Mouse (Mus musculus): ENCODE results near the gene Rps18.

DNA sequence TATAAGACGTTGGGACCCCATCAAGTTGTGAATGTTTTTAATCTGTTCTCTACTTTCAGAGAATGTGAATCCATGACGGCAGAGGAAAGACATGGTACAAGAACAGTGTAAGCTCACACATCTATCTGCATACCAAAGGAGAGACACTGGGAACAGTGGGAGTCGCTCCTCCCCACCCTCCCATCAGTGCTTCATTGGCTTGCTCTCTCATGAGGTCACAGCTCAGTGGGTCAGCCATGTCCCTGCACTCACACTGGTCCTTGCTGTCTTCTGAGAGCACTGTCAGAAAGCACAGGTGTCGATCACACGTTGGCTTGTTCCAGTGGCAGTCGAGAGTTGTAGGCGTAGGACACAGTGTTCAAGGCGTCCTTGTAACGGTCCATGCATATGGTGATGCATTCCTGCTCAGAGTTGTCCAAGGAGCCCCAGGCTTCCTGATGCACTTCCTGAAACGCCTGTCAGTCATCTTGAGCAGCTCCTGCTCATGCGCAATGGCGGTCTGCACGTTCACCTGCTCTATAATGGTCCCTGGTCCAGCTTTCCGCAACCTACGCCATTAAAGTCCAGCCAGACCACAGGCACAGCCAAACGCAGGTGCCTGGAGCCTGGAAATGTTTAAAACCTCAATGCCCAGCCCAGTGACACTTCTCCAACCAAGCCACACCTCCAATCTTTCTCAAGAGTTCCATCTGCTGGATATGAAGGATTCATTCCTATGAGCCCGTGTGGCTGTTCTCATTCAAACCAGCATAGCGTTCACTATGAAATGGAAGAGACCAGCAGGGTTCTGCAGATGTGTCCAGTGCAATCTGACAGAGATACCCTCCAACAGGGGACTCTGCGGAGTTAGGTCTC, 24.6 kb upstream of the Rps18 start:
- no peak for TF ChIP-seq CTCF (IDR thresholded peaks at IDR 0.05; ENCODE audit: low read depth)
- TF ChIP-seq EP300 (optimal IDR thresholded peaks at IDR 0.05), result no peak

Data from stomach, postnatal 0 days (tissue).